ENCODE assay signal across 9 mouse cellular contexts in genomic region chrX:7762921-7763197, GRCm38 (mm10). TPM values are rescaled to one million over a fixed set of nuclear protein-coding genes. Genes with fewer than 3 reads are reported as not detected.
A peak's percentile ranks its signal among the peaks of the same experiment; 100 is the strongest.
DNase-seq lines count a peak whose midpoint lies in the region; ATAC-seq and TF ChIP-seq lines count a peak whose summit lies in the region.
"Had no signal": no experiment of that assay in that cellular context is flagged by ENCODE, and none has a peak within 500 bp of the region (broad histone marks: within the 10 kb centered on the region; RNA-seq: fewer than 3 reads in every experiment).

No protein-coding gene starts in this region.

- peak overlapping the region; percentile 78 for H3K9ac ChIP-seq in kidney, postnatal 0 days (ENCODE audit: low read depth, low read length)
- H3K9ac ChIP-seq in hindbrain, embryonic 14.5 days = peak overlapping the region; percentile 65
- peak overlapping the region; percentile 58 for H3K9ac ChIP-seq in midbrain, embryonic 15.5 days

- no peaks in the 10 kb centered on the region for H3K9me3 ChIP-seq in kidney, postnatal 0 days (replicated peaks; ENCODE audit: low read length)
- H3K9me3 ChIP-seq in hindbrain, embryonic 14.5 days (ENCODE audit: control insufficient read depth, low read length) = no peaks in the 10 kb centered on the region
- H3K9me3 ChIP-seq in midbrain, embryonic 15.5 days = no peaks in the 10 kb centered on the region

- 0 out of 2 replicates have a peak, but pooled peaks cover 3% of the 10 kb centered on the region for H3K36me3 ChIP-seq in kidney, postnatal 0 days (ENCODE audit: insufficient read depth, low read length)
- peaks cover 13% of the 10 kb centered on the region; the same call in 1 of the 2 replicates for H3K36me3 ChIP-seq in hindbrain, embryonic 14.5 days (replicated peaks; ENCODE audit: control insufficient read depth, insufficient read depth)
- 0 out of 2 replicates have a peak, but pooled peaks cover 5% of the 10 kb centered on the region for H3K36me3 ChIP-seq in midbrain, embryonic 15.5 days (replicated peaks)

- no peak for TF ChIP-seq POLR2A in cortical plate, adult 2 months (IDR thresholded peaks at IDR 0.05; ENCODE audit: extremely low read depth, insufficient read depth, low read length)

- peak overlapping the region; percentile 67 for H3K4me2 ChIP-seq in kidney, postnatal 0 days (ENCODE audit: low read length)
- H3K4me2 ChIP-seq in hindbrain, embryonic 14.5 days (replicated peaks) = peak overlapping the region; percentile 67
- peak overlapping the region; percentile 63 for H3K4me2 ChIP-seq in midbrain, embryonic 15.5 days

- ATAC-seq in kidney, postnatal 0 days (replicated peaks; ENCODE audit: low FRiP score, low read depth) = no peak; the same call in 1 of the 2 replicates
- ATAC-seq in hindbrain, embryonic 14.5 days (ENCODE audit: low FRiP score) = 0 out of 2 replicates have a peak, but pooled peaks have one; percentile 4
- peak; percentile 43; the same call in 1 of the 2 replicates for ATAC-seq in midbrain, embryonic 15.5 days (replicated peaks)

- H3K4me1 ChIP-seq in kidney, postnatal 0 days (replicated peaks; ENCODE audit: insufficient read depth, low read length) = no peaks in the 10 kb centered on the region
- H3K4me1 ChIP-seq in cortical plate, adult 2 months (ENCODE audit: control insufficient read depth, insufficient read depth, low read length) = peaks cover 3% of the 10 kb centered on the region; the same call in 1 of the 2 replicates
- H3K4me1 ChIP-seq in hindbrain, embryonic 14.5 days (replicated peaks; ENCODE audit: control insufficient read depth, insufficient read depth, low read length) = peaks cover 6% of the 10 kb centered on the region; the same call in 1 of the 2 replicates
- H3K4me1 ChIP-seq in midbrain, embryonic 15.5 days = peaks cover 22% of the 10 kb centered on the region

- peak overlapping the region; percentile 69 for H3K4me3 ChIP-seq in kidney, postnatal 0 days (replicated peaks; ENCODE audit: low read depth, low read length)
- peak overlapping the region; percentile 63 for H3K4me3 ChIP-seq in cortical plate, adult 2 months (ENCODE audit: insufficient read depth, low read length)
- peak overlapping the region; percentile 60 for H3K4me3 ChIP-seq in hindbrain, embryonic 14.5 days (replicated peaks; ENCODE audit: low read length)
- peak overlapping the region; percentile 67 for H3K4me3 ChIP-seq in midbrain, embryonic 15.5 days

- DNase-seq in kidney, postnatal 0 days (ENCODE audit: low spot score) = no peak
- DNase-seq in kidney, adult 8-10 months = no peak
- DNase-seq in hindbrain, embryonic 14.5 days (ENCODE audit: low spot score) = no peak
- DNase-seq in cerebellum, adult 11-12 months = no peak
- no peak for DNase-seq in left cerebral cortex, adult 8-10 months (ENCODE audit: low spot score in 2 of 2)
- DNase-seq in kidney, postnatal 14 days = no peak

- no peak for TF ChIP-seq CTCF in kidney, postnatal 0 days (IDR thresholded peaks at IDR 0.05; ENCODE audit: low read depth)
- no peak for TF ChIP-seq CTCF in cortical plate, adult 2 months (IDR thresholded peaks at IDR 0.05; ENCODE audit: extremely low read depth, insufficient read depth, low read length)

- peak overlapping the region; percentile 82 for H3K27ac ChIP-seq in kidney, postnatal 0 days
- H3K27ac ChIP-seq in cortical plate, adult 2 months (ENCODE audit: insufficient read depth, low read length) = peak overlapping the region; percentile 65
- H3K27ac ChIP-seq in hindbrain, embryonic 14.5 days = peak overlapping the region; percentile 57; the same call in 1 of the 2 replicates
- peak overlapping the region; percentile 65 for H3K27ac ChIP-seq in midbrain, embryonic 15.5 days

- 20% methylated on average over 21 of the region's 21 CpGs for WGBS in kidney, postnatal 0 days
- 20% methylated on average over 21 of the region's 21 CpGs for WGBS in hindbrain, embryonic 14.5 days
- 26% methylated on average over 21 of the region's 21 CpGs for WGBS in midbrain, embryonic 15.5 days

- H3K27me3 ChIP-seq in kidney, postnatal 0 days (ENCODE audit: insufficient read depth, low read length) = no peaks in the 10 kb centered on the region
- no peaks in the 10 kb centered on the region for H3K27me3 ChIP-seq in hindbrain, embryonic 14.5 days (ENCODE audit: control insufficient read depth, insufficient read depth, low read length)
- H3K27me3 ChIP-seq in midbrain, embryonic 15.5 days (replicated peaks) = no peaks in the 10 kb centered on the region

RNA-seq across cellular contexts. Expression of gene Tfe3, which starts 0.5 kb away (rescaled TPM):
- polyA plus RNA-seq in kidney, postnatal 0 days (2015; fragmentation: Nextera tagmentation; extraction: Ambion mirVana) = 22.9 and 24.1 TPM in 2 replicates
- 20.6 and 21.4 TPM in 2 replicates for polyA plus RNA-seq in cortical plate, adult 2 months (2012; rRNA removed)
- polyA plus RNA-seq in hindbrain, embryonic 14.5 days (2014; fragmentation: Nextera tagmentation; extraction: Ambion mirVana) = 18.6 and 20.9 TPM in 2 replicates
- polyA plus RNA-seq in midbrain, embryonic 15.5 days (2015; fragmentation: Nextera tagmentation; extraction: Ambion mirVana) = 26.3 and 26.6 TPM in 2 replicates
- total RNA-seq in left cerebral cortex, adult 8-10 months (2022) = 10 to 100 TPM; 34.5 to 36.0 (median 35.1) TPM

RNA-seq across cellular contexts. Expression of gene Ccdc120, which starts 12.2 kb away (rescaled TPM):
- polyA plus RNA-seq in kidney, postnatal 0 days (2015; fragmentation: Nextera tagmentation; extraction: Ambion mirVana) = 16.8 and 17.4 TPM in 2 replicates
- polyA plus RNA-seq in cortical plate, adult 2 months (2012; rRNA removed) = 23.2 and 23.9 TPM in 2 replicates
- 61.4 and 65.0 TPM in 2 replicates for polyA plus RNA-seq in hindbrain, embryonic 14.5 days (2014; fragmentation: Nextera tagmentation; extraction: Ambion mirVana)
- polyA plus RNA-seq in midbrain, embryonic 15.5 days (2015; fragmentation: Nextera tagmentation; extraction: Ambion mirVana) = 78.4 and 85.2 TPM in 2 replicates
- 10 to 100 TPM; 15.7 to 26.0 (median 17.6) TPM for total RNA-seq in left cerebral cortex, adult 8-10 months (2022)

RNA-seq across cellular contexts. Expression of gene Gripap1, which starts 26.7 kb away (rescaled TPM):
- 29.6 and 30.1 TPM in 2 replicates for polyA plus RNA-seq in kidney, postnatal 0 days (2015; fragmentation: Nextera tagmentation; extraction: Ambion mirVana)
- 106 and 115 TPM in 2 replicates for polyA plus RNA-seq in cortical plate, adult 2 months (2012; rRNA removed)
- 50.5 and 56.8 TPM in 2 replicates for polyA plus RNA-seq in hindbrain, embryonic 14.5 days (2014; fragmentation: Nextera tagmentation; extraction: Ambion mirVana)
- 72.3 and 78.8 TPM in 2 replicates for polyA plus RNA-seq in midbrain, embryonic 15.5 days (2015; fragmentation: Nextera tagmentation; extraction: Ambion mirVana)
- 100 to 1,000 TPM; 106 to 111 (median 107) TPM for total RNA-seq in left cerebral cortex, adult 8-10 months (2022)

RNA-seq across cellular contexts. Expression of gene Praf2, which starts 34.6 kb away (rescaled TPM):
- polyA plus RNA-seq in kidney, postnatal 0 days (2015; fragmentation: Nextera tagmentation; extraction: Ambion mirVana) = 40.9 and 41.6 TPM in 2 replicates
- polyA plus RNA-seq in cortical plate, adult 2 months (2012; rRNA removed) = 131 and 135 TPM in 2 replicates
- polyA plus RNA-seq in hindbrain, embryonic 14.5 days (2014; fragmentation: Nextera tagmentation; extraction: Ambion mirVana) = 129 and 139 TPM in 2 replicates
- polyA plus RNA-seq in midbrain, embryonic 15.5 days (2015; fragmentation: Nextera tagmentation; extraction: Ambion mirVana) = 132 and 133 TPM in 2 replicates
- total RNA-seq in left cerebral cortex, adult 8-10 months (2022) = 100 to 1,000 TPM in 3 of 4 experiments, 10 to 100 TPM in 1; 93.3 to 107 (median 103) TPM

RNA-seq across cellular contexts. Expression of gene Gm45208, which starts 40.8 kb away (rescaled TPM):
- polyA plus RNA-seq in kidney, postnatal 0 days (2015; fragmentation: Nextera tagmentation; extraction: Ambion mirVana) = 0.30 TPM in 1 of 2 replicates, not detected in the other
- 0.46 TPM in 1 of 2 replicates, not detected in the other for polyA plus RNA-seq in cortical plate, adult 2 months (2012; rRNA removed)
- 0.53 TPM in 1 of 2 replicates, not detected in the other for polyA plus RNA-seq in hindbrain, embryonic 14.5 days (2014; fragmentation: Nextera tagmentation; extraction: Ambion mirVana)
- polyA plus RNA-seq in midbrain, embryonic 15.5 days (2015; fragmentation: Nextera tagmentation; extraction: Ambion mirVana) = 0.85 and 1.3 TPM in 2 replicates
- total RNA-seq in left cerebral cortex, adult 8-10 months (2022) = under 1 TPM in 1 of 4 experiments, not detected in 3; 0.74 TPM
- polyA plus RNA-seq: urinary bladder, adult 2 months had no signal
